Mouse (Mus musculus): ENCODE results near the gene Fam71e1. TPM values are rescaled to one million over a fixed set of nuclear protein-coding genes. Genes with fewer than 3 reads are reported as not detected.
A peak's percentile ranks its signal among the peaks of the same experiment; 100 is the strongest.

Fam71e1 gene
- 0.69 and 1.2 TPM in 2 replicates for total RNA-seq (2012; rRNA removed)
- 1 to 10 TPM in 1 of 2 experiments, not detected in 1; 2.0 TPM for polyA plus RNA-seq (2012; ENCODE audit: insufficient read depth in 1 of 2, insufficient read length in 2 of 2, low read depth in 1 of 2, low replicate concordance in 2 of 2, missing spikeins in 1 of 2)

GRCm38 (mm10) chr7:44495992-44496770 lies at the start of gene Fam71e1, which contains the start of gene Emc10:
Gene Fam71e1, plus strand, starts transcription at chr7:44496581.
Gene Emc10, minus strand, starts transcription at chr7:44496529.
- no peaks in the 10 kb centered on the region for H3K9me3 ChIP-seq (replicated peaks; ENCODE audit: insufficient read depth, low read length)
- H3K4me1 ChIP-seq (ENCODE audit: control insufficient read depth in 1 of 2, insufficient read depth in 2 of 2, low read length in 2 of 2), result peaks cover 0 to 12% of the 10 kb centered on the region in 2 experiments; a peak in 2 of 4 replicates
- peaks cover 0 to 4% of the 10 kb centered on the region in 2 experiments; a peak in 3 of 4 replicates for H3K36me3 ChIP-seq (ENCODE audit: control insufficient read depth in 1 of 2, insufficient read depth in 2 of 2, low read length in 2 of 2)
- peak within 1 kb of the TSS; percentile 86 to 87 for H3K4me3 ChIP-seq (ENCODE audit: control insufficient read depth in 1 of 2, insufficient read depth in 1 of 2, low read depth in 2 of 2, low read length in 2 of 2)
- H3K27ac ChIP-seq (ENCODE audit: control insufficient read depth, low read depth, low read length), result peak within 1 kb of the TSS; percentile 76
- peak within 1 kb of the TSS; percentile 95 for H3K9ac ChIP-seq (ENCODE audit: control insufficient read depth, low read depth, low read length, poor library complexity, severe bottlenecking)
- H3K79me2 ChIP-seq (ENCODE audit: control insufficient read depth, insufficient read depth, low read length, poor library complexity), result peaks cover 15% of the 10 kb centered on the region
- no peaks in the 10 kb centered on the region for H3K27me3 ChIP-seq (ENCODE audit: control insufficient read depth in 1 of 2, insufficient read depth in 2 of 2, low read length in 2 of 2)
- DNase-seq (ENCODE audit: low read depth, low spot score), result peak; percentile 99
- TF ChIP-seq ZNF384 (IDR thresholded peaks at IDR 0.05; ENCODE audit: low read depth, low read length) (no peak), ZC3H11A (IDR thresholded peaks at IDR 0.05; ENCODE audit: low read depth, low read length) (no peak), MYB (IDR thresholded peaks at IDR 0.05; ENCODE audit: low read depth, low read length) (no peak), RCOR1 (IDR thresholded peaks at IDR 0.05; ENCODE audit: low read depth, low read length) (no peak), MAFK (IDR thresholded peaks at IDR 0.05; ENCODE audit: borderline replicate concordance, low read depth, low read length) (no peak), RAD21 (IDR thresholded peaks at IDR 0.05; ENCODE audit: low read depth, low read length) (no peak), EP300 (IDR thresholded peaks at IDR 0.05; ENCODE audit: low read depth in 1 of 2, low read length in 2 of 2) (peak in 1 of 2 experiments; percentile 22; a peak in 1 of 4 replicates), MYC (IDR thresholded peaks at IDR 0.05; ENCODE audit: low read depth, low read length) (peak; percentile 48; the same call in 1 of the 2 replicates), ETS1 (IDR thresholded peaks at IDR 0.05; ENCODE audit: low read depth, low read length) (peak; percentile 83), KAT2A (conservative IDR thresholded peaks at IDR 0.05; ENCODE audit: low read depth, low read length) (no peak; the same call in 1 of the 2 replicates), SMC3 (IDR thresholded peaks at IDR 0.05; ENCODE audit: low read depth, low read length) (no peak), NELFE (IDR thresholded peaks at IDR 0.05; ENCODE audit: low read depth, low read length) (peak; percentile 89), POLR2AphosphoS5 (IDR thresholded peaks at IDR 0.05; ENCODE audit: borderline replicate concordance, low read depth, low read length) (no peak), MAZ (IDR thresholded peaks at IDR 0.05; ENCODE audit: low read depth, low read length) (no peak), E2F4 (IDR thresholded peaks at IDR 0.05; ENCODE audit: borderline replicate concordance, low read depth, low read length) (no peak), HCFC1 (IDR thresholded peaks at IDR 0.05; ENCODE audit: low read depth, low read length) (peak; percentile 86), JUND (IDR thresholded peaks at IDR 0.05; ENCODE audit: low read depth, low read length) (no peak), GATA1 (IDR thresholded peaks at IDR 0.05; ENCODE audit: low read depth, low read length) (no peak), POLR2A (IDR thresholded peaks at IDR 0.05; ENCODE audit: control insufficient read depth in 1 of 2, insufficient read depth in 1 of 2, low read depth in 1 of 2, low read length in 2 of 2, poor library complexity in 1 of 2) (peak; percentile 89 to 95; a peak in 3 of 4 replicates), SIN3A (IDR thresholded peaks at IDR 0.05; ENCODE audit: low read length) (peak; percentile 77), POLR2AphosphoS2 (IDR thresholded peaks at IDR 0.05; ENCODE audit: low read length) (peak; percentile 84), ZMIZ1 (IDR thresholded peaks at IDR 0.05; ENCODE audit: low read depth, low read length) (peak; percentile 57), MXI1 (IDR thresholded peaks at IDR 0.05; ENCODE audit: low read depth, low read length) (peak; percentile 76), CHD1 (IDR thresholded peaks at IDR 0.05; ENCODE audit: low read depth, low read length) (no peak), TCF12 (IDR thresholded peaks at IDR 0.05; ENCODE audit: low read depth, low read length) (0 out of 2 replicates have a peak, but pooled peaks have one; percentile 9), TAL1 (IDR thresholded peaks at IDR 0.05; ENCODE audit: low read length) (0 out of 2 replicates have a peak, but pooled peaks have one; percentile 26), TBP (IDR thresholded peaks at IDR 0.05; ENCODE audit: low read depth, low read length) (no peak; the same call in none of the 2 replicates), CHD2 (IDR thresholded peaks at IDR 0.05; ENCODE audit: low read length) (no peak), ZKSCAN1 (IDR thresholded peaks at IDR 0.05; ENCODE audit: low read depth, low read length) (no peak), GABPA (IDR thresholded peaks at IDR 0.05; ENCODE audit: low read depth, low read length) (peak; percentile 51; the same call in 1 of the 2 replicates), NRF1 (IDR thresholded peaks at IDR 0.05; ENCODE audit: insufficient read depth, low read depth, low read length, poor library complexity, severe bottlenecking) (peak; percentile 98), BHLHE40 (IDR thresholded peaks at IDR 0.05; ENCODE audit: borderline replicate concordance, low read depth, low read length) (peak; percentile 94), CTCF (IDR thresholded peaks at IDR 0.05 in 2 of 3, conservative IDR thresholded peaks at IDR 0.05 in 1 of 3; ENCODE audit: control insufficient read depth in 1 of 3, insufficient read depth in 1 of 3, low read depth in 2 of 3, low read length in 3 of 3, poor library complexity in 1 of 3, severe bottlenecking in 1 of 3) (no peak), MAX (IDR thresholded peaks at IDR 0.05; ENCODE audit: low read length) (peak; percentile 64; the same call in 1 of the 2 replicates), UBTF (IDR thresholded peaks at IDR 0.05; ENCODE audit: borderline replicate concordance, insufficient read depth, low read depth, low read length) (no peak), USF1 (IDR thresholded peaks at IDR 0.05; ENCODE audit: low read depth, low read length) (peak; percentile 72)
